Mouse (Mus musculus) bone marrow macrophage, adult 2 months (primary cell): ENCODE measurements around the gene Gm20388.

Source experiments
- CTCF ChIP-seq: IDR thresholded peaks from 2 replicates; pipeline ENCODE4 v1.5.1; 2012; ENCODE audit warnings: low read depth, mild to moderate bottlenecking, low read length, moderate library complexity
- POLR2A ChIP-seq: IDR thresholded peaks from 2 replicates; pipeline ENCODE4 v1.6.1; 2012; ENCODE audit warnings: mild to moderate bottlenecking, low read depth, low read length, borderline replicate concordance

- TF ChIP-seq CTCF (no peak), POLR2A (no peak)
These were observed 2802.5 kb downstream of the Gm20388 start for GRCm38 (mm10) chr8:122713157-122713518.
